Mouse (Mus musculus) CH12.LX (cell line): ENCODE data around the gene Alk. TPM values are rescaled to one million over a fixed set of nuclear protein-coding genes. Genes with fewer than 3 reads are reported as not detected.

Experiments used
- DNase-seq: peaks from one replicate; pipeline ENCODE4 v3.0.0-alpha.2; 2013; ENCODE audit errors: extremely low read depth
- H3K27ac ChIP-seq: 2 replicates; pipeline ENCODE4 v1.5.1; 2012; ENCODE audit warnings: low read depth, mild to moderate bottlenecking, control low read depth, moderate library complexity; ENCODE audit not compliant: insufficient read depth
- H3K27me3 ChIP-seq: replicated peaks from 2 replicates; pipeline ENCODE3; 2012; ENCODE audit warnings: inconsistent platforms
- H3K36me3 ChIP-seq, 2 experiments: replicated peaks in 1 of 2; 2 replicates each; pipeline versions ENCODE3 to v1.6.1; 2012; ENCODE audit warnings: inconsistent platforms in 1 of 2, low read length in 1 of 2, mild to moderate bottlenecking in 1 of 2, mixed read lengths in 1 of 2, moderate library complexity in 1 of 2; ENCODE audit not compliant: control insufficient read depth in 1 of 2, insufficient read depth in 1 of 2
- H3K4me1 ChIP-seq, 2 experiments: 2 replicates each; pipeline ENCODE4 v1.6.1; 2012; ENCODE audit warnings: inconsistent platforms in 1 of 2, moderate library complexity in 1 of 2; ENCODE audit not compliant: insufficient read depth in 2 of 2, control insufficient read depth in 1 of 2
- H3K4me2 ChIP-seq: 2 replicates; pipeline ENCODE4 v1.6.1; 2012; ENCODE audit warnings: low read depth, mild to moderate bottlenecking, control low read depth; ENCODE audit not compliant: poor library complexity, insufficient read depth, severe bottlenecking
- H3K4me3 ChIP-seq, 3 experiments: fragments of 150-350 bp in 1 of 3; sonication (generic) in 1 of 3; replicated peaks in 1 of 3; 2 replicates each; pipeline versions ENCODE3 to v1.5.1; 2011 to 2012; ENCODE audit warnings: low read depth in 2 of 3, low read length in 2 of 3, mild to moderate bottlenecking in 2 of 3, moderate library complexity in 2 of 3, control low read depth in 1 of 3, improper control_type of control experiment in 1 of 3, inconsistent platforms in 1 of 3, mixed read lengths in 1 of 3; ENCODE audit not compliant: poor library complexity in 1 of 3
- H3K79me2 ChIP-seq: replicated peaks from 2 replicates; pipeline ENCODE4 v1.6.1; 2012; ENCODE audit warnings: mild to moderate bottlenecking, moderate library complexity; ENCODE audit not compliant: control insufficient read depth, poor library complexity, insufficient read depth, severe bottlenecking; ENCODE audit errors: extremely low read depth
- H3K9ac ChIP-seq: 2 replicates; pipeline ENCODE4 v1.6.1; 2012; ENCODE audit warnings: low read depth, mild to moderate bottlenecking, control low read depth, moderate library complexity; ENCODE audit not compliant: insufficient read depth
- H3K9me3 ChIP-seq: replicated peaks from 2 replicates; pipeline ENCODE3; 2012; ENCODE audit warnings: low read length, inconsistent platforms, mixed read lengths
- BHLHE40 ChIP-seq: IDR thresholded peaks from 2 replicates; pipeline ENCODE4 v1.6.1; 2011; ENCODE audit warnings: mild to moderate bottlenecking, low read depth, low read length, improper control_type of control experiment
- CTCF ChIP-seq, 2 experiments: IDR thresholded peaks in 1 of 2; conservative IDR thresholded peaks in 1 of 2; 2 replicates each; pipeline ENCODE4 v1.5.1; 2011 to 2012; ENCODE audit warnings: low read depth in 2 of 2, low read length in 2 of 2, improper control_type of control experiment in 1 of 2, inconsistent platforms in 1 of 2, mild to moderate bottlenecking in 1 of 2, moderate library complexity in 1 of 2
- E2F4 ChIP-seq: IDR thresholded peaks from 2 replicates; pipeline ENCODE4 v1.6.1; 2011; ENCODE audit warnings: low read depth, low read length, improper control_type of control experiment; ENCODE audit not compliant: insufficient replicate concordance
- ELF1 ChIP-seq: IDR thresholded peaks from 2 replicates; pipeline ENCODE4 v1.6.1; 2014; ENCODE audit warnings: low read depth, mild to moderate bottlenecking, inconsistent platforms, low read length, improper control_type of control experiment
- EP300 ChIP-seq: IDR thresholded peaks from 2 replicates; pipeline ENCODE4 v1.6.1; 2011; ENCODE audit warnings: low read length, improper control_type of control experiment
- ETS1 ChIP-seq: conservative IDR thresholded peaks from 2 replicates; pipeline ENCODE4 v1.6.1; 2012; ENCODE audit warnings: low read depth, mild to moderate bottlenecking, inconsistent platforms, low read length, improper control_type of control experiment, moderate library complexity
- GABPA ChIP-seq: IDR thresholded peaks from 2 replicates; pipeline ENCODE4 v1.6.1; 2012; ENCODE audit warnings: low read depth, low read length, improper control_type of control experiment, inconsistent platforms; ENCODE audit not compliant: insufficient replicate concordance
- IRF4 ChIP-seq: IDR thresholded peaks from 2 replicates; pipeline ENCODE4 v1.6.1; 2014; ENCODE audit warnings: low read depth, mild to moderate bottlenecking, inconsistent platforms, low read length, improper control_type of control experiment
- JUND ChIP-seq: conservative IDR thresholded peaks from 2 replicates; pipeline ENCODE4 v1.6.1; 2011; ENCODE audit warnings: low read depth, low read length, improper control_type of control experiment
- KAT2A ChIP-seq: IDR thresholded peaks from 2 replicates; pipeline ENCODE4 v1.6.1; 2012; ENCODE audit warnings: low read length, improper control_type of control experiment, inconsistent platforms; ENCODE audit not compliant: insufficient replicate concordance
- MAFK ChIP-seq: IDR thresholded peaks from 2 replicates; pipeline ENCODE4 v1.6.1; 2011; ENCODE audit warnings: low read length, improper control_type of control experiment; ENCODE audit not compliant: insufficient replicate concordance
- MAX ChIP-seq: IDR thresholded peaks from 2 replicates; pipeline ENCODE4 v1.6.1; 2011; ENCODE audit warnings: low read length, improper control_type of control experiment
- MAZ ChIP-seq: IDR thresholded peaks from 2 replicates; pipeline ENCODE4 v1.6.1; 2012; ENCODE audit warnings: low read depth, mild to moderate bottlenecking, inconsistent platforms, low read length, improper control_type of control experiment, moderate library complexity
- MEF2A ChIP-seq: IDR thresholded peaks from 2 replicates; pipeline ENCODE4 v1.6.1; 2014; ENCODE audit warnings: low read depth, mild to moderate bottlenecking, inconsistent platforms, low read length, improper control_type of control experiment, borderline replicate concordance
- MYC ChIP-seq: IDR thresholded peaks from 2 replicates; pipeline ENCODE4 v1.6.1; 2011; ENCODE audit warnings: low read depth, mild to moderate bottlenecking, improper control_type of control experiment, low read length
- NELFE ChIP-seq: IDR thresholded peaks from 2 replicates; pipeline ENCODE4 v1.6.1; 2011; ENCODE audit warnings: low read depth, low read length, improper control_type of control experiment
- NRF1 ChIP-seq: IDR thresholded peaks from 2 replicates; pipeline ENCODE4 v1.6.1; 2014; ENCODE audit warnings: low read depth, mild to moderate bottlenecking, inconsistent platforms, low read length, improper control_type of control experiment, moderate library complexity
- PAX5 ChIP-seq: IDR thresholded peaks from 2 replicates; pipeline ENCODE4 v1.6.1; 2012; ENCODE audit warnings: low read length, inconsistent platforms, mixed read lengths
- POLR2AphosphoS2 ChIP-seq: IDR thresholded peaks from 2 replicates; pipeline ENCODE4 v1.6.1; 2011; ENCODE audit warnings: low read depth, low read length, improper control_type of control experiment
- RAD21 ChIP-seq: IDR thresholded peaks from 2 replicates; pipeline ENCODE4 v1.6.1; 2011; ENCODE audit warnings: low read depth, mild to moderate bottlenecking, low read length, improper control_type of control experiment, moderate library complexity
- RCOR1 ChIP-seq: conservative IDR thresholded peaks from 2 replicates; pipeline ENCODE4 v1.6.1; 2012; ENCODE audit warnings: low read depth, mild to moderate bottlenecking, inconsistent platforms, low read length, improper control_type of control experiment
- SIN3A ChIP-seq: IDR thresholded peaks from 2 replicates; pipeline ENCODE4 v1.6.1; 2012; ENCODE audit warnings: low read length, improper control_type of control experiment, inconsistent platforms
- SMC3 ChIP-seq: IDR thresholded peaks from 2 replicates; pipeline ENCODE4 v1.6.1; 2011; ENCODE audit warnings: low read depth, low read length, improper control_type of control experiment
- TBP ChIP-seq: conservative IDR thresholded peaks from 2 replicates; pipeline ENCODE4 v1.6.1; 2011; ENCODE audit warnings: low read depth, low read length, improper control_type of control experiment
- TCF12 ChIP-seq: IDR thresholded peaks from 2 replicates; pipeline ENCODE4 v1.6.1; 2014; ENCODE audit warnings: low read depth, mild to moderate bottlenecking, inconsistent platforms, low read length, improper control_type of control experiment
- UBTF ChIP-seq: IDR thresholded peaks from 2 replicates; pipeline ENCODE4 v1.6.1; 2012; ENCODE audit warnings: low read depth, mild to moderate bottlenecking, inconsistent platforms, low read length, improper control_type of control experiment, moderate library complexity
- USF1 ChIP-seq: IDR thresholded peaks from 2 replicates; pipeline ENCODE4 v1.6.1; 2014; ENCODE audit warnings: low read depth, mild to moderate bottlenecking, inconsistent platforms, low read length, improper control_type of control experiment
- ZKSCAN1 ChIP-seq: IDR thresholded peaks from 2 replicates; pipeline ENCODE4 v1.6.1; 2012; ENCODE audit warnings: low read depth, inconsistent platforms, low read length, improper control_type of control experiment, borderline replicate concordance
- ZMIZ1 ChIP-seq: IDR thresholded peaks from 2 replicates; pipeline ENCODE4 v1.6.1; 2012; ENCODE audit warnings: low read depth, mild to moderate bottlenecking, inconsistent platforms, low read length, improper control_type of control experiment
- ZNF384 ChIP-seq: IDR thresholded peaks from 2 replicates; pipeline ENCODE4 v1.6.1; 2012; ENCODE audit warnings: low read depth, low read length, improper control_type of control experiment, inconsistent platforms
- dilution Hi-C: fragments of 300-500 bp; cut with MboI; formaldehyde crosslinking; loops from 2 replicates; pipeline ENCODE4 v1.14.3; 2020; ENCODE audit warnings: low sequenced_read_pairs; ENCODE audit not compliant: extremely low pct_unique_long_range_greater_than_20kb, extremely low pct_ligation_motif_present
- in situ Hi-C: fragments of 300-500 bp; cut with MboI; formaldehyde crosslinking; loops from 3 replicates; pipeline ENCODE4 v1.14.3; 2019; ENCODE audit warnings: low sequenced_read_pairs, low pct_ligation_motif_present, low pct_unique_long_range_greater_than_20kb, mixed read lengths
- polyA plus RNA-seq: library from polyadenylated mRNA; unstranded; fragments of >175 nt; gene quantifications from 2 replicates; pipeline ENCODE4 v1.2.1, GENCODE M21; 2012; ENCODE audit warnings: low read depth; ENCODE audit not compliant: insufficient read length
- total RNA-seq, 2 experiments: library from RNA; depleted of rRNA; stranded (reverse); fragments of 300-350 nt in 1 of 2; fragments of >200 nt in 1 of 2; gene quantifications; 2 replicates each; pipeline ENCODE4 v1.2.3; 2012 to 2014

Alk gene
- total and polyA plus RNA-seq, 3 experiments = 0.38 to 0.63 (median 0.44) TPM

- H3K27ac ChIP-seq = no peak overlapping the region
- peaks cover 5 to 35% of the 10 kb centered on the region in 2 experiments; a peak in 3 of 4 replicates for H3K4me1 ChIP-seq
- no peaks in the 10 kb centered on the region for H3K79me2 ChIP-seq
- H3K36me3 ChIP-seq = no peaks in the 10 kb centered on the region
- TF ChIP-seq POLR2AphosphoS2 = no peak
- no peak for TF ChIP-seq MAFK
- no peak for TF ChIP-seq ETS1
- no peak for TF ChIP-seq NELFE
- TF ChIP-seq EP300 = no peak
- TF ChIP-seq TBP = no peak
- TF ChIP-seq SMC3 = no peak
- TF ChIP-seq MAZ = no peak
- TF ChIP-seq ZKSCAN1 = no peak
- TF ChIP-seq NRF1 = no peak
- TF ChIP-seq ZMIZ1 = no peak
- TF ChIP-seq IRF4 = no peak
- no peak for TF ChIP-seq CTCF (conservative IDR thresholded peaks at IDR 0.05 in 1 of 2, IDR thresholded peaks at IDR 0.05 in 1 of 2; ENCODE audit: low read depth in 2 of 2, low read length in 2 of 2)
- no peak for TF ChIP-seq KAT2A
- TF ChIP-seq ELF1 = no peak
- no peak for TF ChIP-seq MAX
- no peak for TF ChIP-seq GABPA
- no peak for TF ChIP-seq MYC
- no peak for TF ChIP-seq RAD21
- TF ChIP-seq, all 38 proteins: peak for 0
- in situ Hi-C loops = loop anchor here (25.0 kb wide), 1 partner anchor 270 kb away; no protein-coding TSS in a partner anchor
- no peak overlapping the region for H3K4me2 ChIP-seq
- DNase-seq = no peak
- no peak overlapping the region for H3K9ac ChIP-seq
- dilution Hi-C loops = no loop called here
- H3K27me3 ChIP-seq = no peaks in the 10 kb centered on the region
- no peak overlapping the region for H3K4me3 ChIP-seq
- no peaks in the 10 kb centered on the region for H3K9me3 ChIP-seq
Measured at GRCm38 (mm10) chr17:71967356-71967755, 637.1 kb downstream of the Alk start.

GRCm38 (mm10) chr17:71965733-71966606, 638.5 kb downstream of the Alk start:
- Histone ChIP-seq H3K4me3 (no peak overlapping the region), H3K36me3 (no peaks in the 10 kb centered on the region), H3K9me3 (no peaks in the 10 kb centered on the region), H3K79me2 (no peaks in the 10 kb centered on the region), H3K4me1 (peaks cover 5 to 41% of the 10 kb centered on the region in 2 experiments; a peak in 3 of 4 replicates), H3K4me2 (no peak overlapping the region; the same call in 1 of the 2 replicates), H3K27me3 (no peaks in the 10 kb centered on the region), H3K27ac (no peak overlapping the region), H3K9ac (no peak overlapping the region)
- dilution Hi-C loops (no loop called here), in situ Hi-C loops (loop anchor here (25.0 kb wide), 1 partner anchor 271 kb away; no protein-coding TSS in a partner anchor)
- peak; percentile 64 for DNase-seq
- TF ChIP-seq PAX5 (no peak), IRF4 (peak; percentile 79), MEF2A (no peak), KAT2A (no peak), SMC3 (peak; percentile 80), JUND (no peak), ELF1 (no peak), TCF12 (no peak), MYC (no peak), E2F4 (no peak), NELFE (no peak), UBTF (no peak), BHLHE40 (no peak), USF1 (no peak), ETS1 (no peak), ZNF384 (no peak), ZMIZ1 (no peak), RCOR1 (no peak), SIN3A (no peak), RAD21 (peak; percentile 85), MAFK (no peak)
